Mouse (Mus musculus): Measurements from ENCODE around the gene Hist1h2ab.

The Hist1h2ab gene

DNA sequence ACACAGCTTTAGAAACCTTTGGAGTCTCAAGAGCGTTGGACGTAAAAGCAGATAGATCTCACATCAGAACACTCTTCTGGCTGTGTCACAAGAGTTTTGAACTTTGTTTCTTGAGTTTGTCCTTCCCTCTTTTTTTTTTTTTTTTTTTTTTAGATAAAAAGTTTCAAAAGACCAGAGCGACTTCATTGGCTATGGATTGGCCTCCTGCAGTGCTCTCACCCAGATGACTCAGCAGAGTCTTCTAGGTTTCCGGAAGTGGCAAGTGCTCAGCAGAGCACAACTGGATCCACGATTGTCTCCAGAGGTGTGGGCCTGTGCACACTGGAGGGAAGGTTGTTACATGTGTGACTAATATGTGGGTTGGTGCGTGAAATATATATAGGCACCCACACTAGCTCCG is 27.4 kb downstream of the Hist1h2ab start:
- no peak for DNase-seq (ENCODE audit: low spot score)

DNA sequence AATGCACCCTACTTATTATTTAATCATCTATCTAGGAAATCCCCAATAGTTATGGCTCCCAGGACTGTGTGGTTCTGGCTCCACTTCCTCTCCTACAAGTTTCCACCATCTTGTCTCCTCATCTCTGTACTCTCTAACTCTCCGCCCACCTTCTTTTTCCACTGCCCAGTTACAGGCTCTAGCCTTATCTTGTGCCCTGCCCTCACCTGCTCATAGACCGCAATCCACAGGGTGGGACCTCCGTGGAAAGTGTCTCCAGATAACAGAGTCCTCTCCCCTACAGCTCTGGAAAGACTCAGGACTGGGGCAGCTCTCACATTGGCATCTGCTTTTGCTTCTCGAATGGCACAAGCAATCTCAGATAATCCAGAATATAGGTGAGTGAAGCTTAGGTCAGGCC is 28.1 kb downstream of the Hist1h2ab start:
- no peak for DNase-seq (ENCODE audit: low spot score)

GRCm38 (mm10) chr13:23792520-23792919 is 41.6 kb downstream of the Hist1h2ab start:
- peak; percentile 48 for DNase-seq (ENCODE audit: low spot score)

GRCm38 (mm10) chr13:23799405-23799804 is 48.5 kb downstream of the Hist1h2ab start:
- DNase-seq (ENCODE audit: low spot score), result no peak

All from layer of hippocampus, adult 11-12 months (tissue).